Mouse (Mus musculus) cerebellum, postnatal 25 days (tissue): ENCODE measurements around the gene Cd79b.
A peak's percentile ranks its signal among the peaks of the same experiment; 100 is the strongest.

Source experiments
- DNase-seq, 2 experiments: peaks; one replicate each; pipeline ENCODE4 v3.0.0; 2021; ENCODE audit warnings: mixed read lengths in 2 of 2

Cd79b gene

GRCm38 (mm10) chr11:106271794-106272643 lies 42.5 kb downstream of the Cd79b start:
- no peak for DNase-seq

GRCm38 (mm10) chr11:106271131-106271793 lies 43.3 kb downstream of the Cd79b start:
- DNase-seq = peak; percentile 62 to 71

GRCm38 (mm10) chr11:106269060-106269431 lies 45.5 kb downstream of the Cd79b start:
- peak; percentile 69 to 73 for DNase-seq

GRCm38 (mm10) chr11:106268326-106269059 lies 46.1 kb downstream of the Cd79b start:
- DNase-seq = peak; percentile 91 to 94

GRCm38 (mm10) chr11:106267871-106268270 lies 46.7 kb downstream of the Cd79b start:
- DNase-seq = peak; percentile 79 to 80

GRCm38 (mm10) chr11:106267311-106267852 lies 47.2 kb downstream of the Cd79b start:
- peak; percentile 97 for DNase-seq

GRCm38 (mm10) chr11:106266431-106266830 lies 48.1 kb downstream of the Cd79b start:
- DNase-seq = peak in 1 of 2 experiments; percentile 37

- peak; percentile 41 to 48 for DNase-seq
These were observed 49.0 kb downstream of the Cd79b start for GRCm38 (mm10) chr11:106265570-106265969.

GRCm38 (mm10) chr11:106264988-106265387 lies 49.6 kb downstream of the Cd79b start:
- peak; percentile 49 to 50 for DNase-seq

GRCm38 (mm10) chr11:106263963-106264362 lies 50.6 kb downstream of the Cd79b start:
- DNase-seq = peak; percentile 56 to 59
